Mouse (Mus musculus) brown adipose tissue, adult 24 weeks (tissue): Measurements from ENCODE around the gene Tmem179. TPM values are rescaled to one million over a fixed set of nuclear protein-coding genes. Genes with fewer than 3 reads are reported as not detected.

ENCODE experiments used
- H3K27ac ChIP-seq: fragments of 200-500 bp; replicated peaks from 2 replicates; pipeline ENCODE4 v1.5.1; 2012; ENCODE audit warnings: low read depth, mild to moderate bottlenecking, low read length
- H3K4me1 ChIP-seq: fragments of 200-500 bp; 2 replicates; pipeline ENCODE4 v1.6.1; 2012; ENCODE audit warnings: low read length, mixed read lengths; ENCODE audit not compliant: control insufficient read depth, insufficient read depth, insufficient read length
- H3K4me3 ChIP-seq: fragments of 200-500 bp; 2 replicates; pipeline ENCODE4 v1.5.1; 2012; ENCODE audit warnings: low read depth, mild to moderate bottlenecking, low read length, moderate library complexity; ENCODE audit not compliant: insufficient read depth
- polyA plus RNA-seq: library from polyadenylated mRNA; stranded (reverse); fragments of >200 nt; gene quantifications from 2 replicates; pipeline ENCODE4 v1.2.4, GENCODE M21; 2012; ENCODE audit not compliant: missing spikeins, insufficient read depth, insufficient read length

Tmem179 gene
- polyA plus RNA-seq, result not detected in 2 replicates

- H3K4me1 ChIP-seq, result peaks cover 10% of the 10 kb centered on the region; the same call in 1 of the 2 replicates
- H3K27ac ChIP-seq, result 0 out of 2 replicates have a peak within 1 kb of the TSS, but pooled peaks have one; percentile 9
These were observed at the start of gene Tmem179 for GRCm38 (mm10) chr12:112516697-112517337. TSS of gene Tmem179 (minus strand) at chr12:112516747.

GRCm38 (mm10) chr12:112563011-112563410, 46.5 kb upstream of the Tmem179 start:
- no peak overlapping the region for H3K27ac ChIP-seq
- H3K4me3 ChIP-seq, result no peak overlapping the region
- peaks cover 15% of the 10 kb centered on the region for H3K4me1 ChIP-seq

More at GRCm38 (mm10) chr12:112516697-112517337, at the start of gene Tmem179:
- no peak within 1 kb of the TSS for H3K4me3 ChIP-seq

- no peak overlapping the region for H3K4me3 ChIP-seq
- no peak overlapping the region for H3K27ac ChIP-seq
- peaks cover 16% of the 10 kb centered on the region for H3K4me1 ChIP-seq
These were observed 45.9 kb upstream of the Tmem179 start for GRCm38 (mm10) chr12:112562462-112562861.

GRCm38 (mm10) chr12:112561163-112561562, 44.6 kb upstream of the Tmem179 start:
- Histone ChIP-seq H3K4me1 (peaks cover 25% of the 10 kb centered on the region), H3K4me3 (no peak overlapping the region), H3K27ac (no peak overlapping the region)

- Histone ChIP-seq H3K27ac (peak overlapping the region; percentile 93), H3K4me3 (no peak overlapping the region), H3K4me1 (peaks cover 27% of the 10 kb centered on the region)
These were observed 43.7 kb upstream of the Tmem179 start for GRCm38 (mm10) chr12:112560176-112560797.

- H3K27ac ChIP-seq, result peak overlapping the region; percentile 93
- no peak overlapping the region for H3K4me3 ChIP-seq
- peaks cover 27% of the 10 kb centered on the region for H3K4me1 ChIP-seq
These were observed 43.1 kb upstream of the Tmem179 start for GRCm38 (mm10) chr12:112559671-112560070.

- H3K4me3 ChIP-seq, result no peak overlapping the region
- peak overlapping the region; percentile 93 for H3K27ac ChIP-seq
- H3K4me1 ChIP-seq, result peaks cover 27% of the 10 kb centered on the region
These were observed 42.7 kb upstream of the Tmem179 start for GRCm38 (mm10) chr12:112559231-112559630.

GRCm38 (mm10) chr12:112557219-112557618, 40.7 kb upstream of the Tmem179 start:
- H3K27ac ChIP-seq, result peak overlapping the region; percentile 67
- H3K4me1 ChIP-seq, result peaks cover 27% of the 10 kb centered on the region
- no peak overlapping the region for H3K4me3 ChIP-seq

GRCm38 (mm10) chr12:112556531-112557060, 40.0 kb upstream of the Tmem179 start:
- Histone ChIP-seq H3K27ac (peak overlapping the region; percentile 67; the same call in 1 of the 2 replicates), H3K4me3 (no peak overlapping the region), H3K4me1 (peaks cover 27% of the 10 kb centered on the region)

GRCm38 (mm10) chr12:112554900-112555299, 38.4 kb upstream of the Tmem179 start:
- Histone ChIP-seq H3K4me1 (peaks cover 22% of the 10 kb centered on the region), H3K27ac (no peak overlapping the region), H3K4me3 (no peak overlapping the region)

- Histone ChIP-seq H3K4me1 (peaks cover 11% of the 10 kb centered on the region), H3K27ac (no peak overlapping the region), H3K4me3 (no peak overlapping the region)
These were observed 36.0 kb upstream of the Tmem179 start for GRCm38 (mm10) chr12:112552520-112552919.

- Histone ChIP-seq H3K27ac (no peak overlapping the region), H3K4me1 (peaks cover 8% of the 10 kb centered on the region), H3K4me3 (no peak overlapping the region)
These were observed 35.4 kb upstream of the Tmem179 start for GRCm38 (mm10) chr12:112551861-112552375.

GRCm38 (mm10) chr12:112549287-112549686, 32.7 kb upstream of the Tmem179 start:
- Histone ChIP-seq H3K4me3 (no peak overlapping the region), H3K27ac (no peak overlapping the region), H3K4me1 (no peaks in the 10 kb centered on the region)

GRCm38 (mm10) chr12:112546110-112546509, 29.6 kb upstream of the Tmem179 start:
- H3K4me1 ChIP-seq, result no peaks in the 10 kb centered on the region
- H3K4me3 ChIP-seq, result no peak overlapping the region
- no peak overlapping the region for H3K27ac ChIP-seq

- Histone ChIP-seq H3K4me1 (no peaks in the 10 kb centered on the region), H3K27ac (no peak overlapping the region), H3K4me3 (no peak overlapping the region)
These were observed 28.6 kb upstream of the Tmem179 start for GRCm38 (mm10) chr12:112544946-112545701.
